Mouse (Mus musculus) megakaryocyte, embryonic 14.5 days (primary cell): ENCODE measurements around the gene Fbxw5. TPM values are rescaled to one million over a fixed set of nuclear protein-coding genes. Genes with fewer than 3 reads are reported as not detected.
"Not testable (repeated sequence)": the region's sequence is repeated elsewhere in the genome, so short reads cannot be mapped to it uniquely, and the experiment has no call there.

Source experiments
- H3K27me3 ChIP-seq: replicated peaks from 2 replicates; pipeline ENCODE3; 2012; ENCODE audit warnings: inconsistent platforms
- H3K36me3 ChIP-seq: replicated peaks from 2 replicates; pipeline ENCODE3; 2012; ENCODE audit warnings: low read length, inconsistent platforms, mixed read lengths
- H3K4me1 ChIP-seq: 2 replicates; pipeline ENCODE4 v1.6.1; 2012; ENCODE audit warnings: inconsistent platforms
- H3K4me3 ChIP-seq: replicated peaks from 2 replicates; pipeline ENCODE3; 2012; ENCODE audit warnings: moderate library complexity, mild to moderate bottlenecking, inconsistent platforms
- H3K9me3 ChIP-seq: 2 replicates; pipeline ENCODE4 v1.6.1; 2012; ENCODE audit warnings: inconsistent platforms
- FLI1 ChIP-seq: IDR thresholded peaks from 2 replicates; pipeline ENCODE4 v1.6.1; 2012; ENCODE audit warnings: low read length, inconsistent platforms, mixed read lengths
- GATA1 ChIP-seq: IDR thresholded peaks from 3 replicates; pipeline ENCODE4 v1.6.1; 2012; ENCODE audit warnings: mixed read lengths, low read length, inconsistent platforms, borderline replicate concordance
- polyA plus RNA-seq: library from polyadenylated mRNA; stranded (reverse); fragments of >175 nt; gene quantifications from 2 replicates; pipeline ENCODE4 v1.2.3, GENCODE M21; 2012; ENCODE audit warnings: low replicate concordance; ENCODE audit not compliant: insufficient read depth

Fbxw5 gene
- polyA plus RNA-seq, 1 experiment, result 46.2 TPM

- TF ChIP-seq GATA1 (no peak), FLI1 (no peak)
- H3K27me3 ChIP-seq, result no peaks in the 10 kb centered on the region
- no peaks in the 10 kb centered on the region for H3K9me3 ChIP-seq
- peaks cover 27% of the 10 kb centered on the region for H3K36me3 ChIP-seq
- H3K4me3 ChIP-seq, result peak within 1 kb of the TSS; percentile 98
- H3K4me1 ChIP-seq, result peaks cover 72% of the 10 kb centered on the region
These were observed 46.4 kb downstream of the Fbxw5 start, which contains the start of gene Traf2 for GRCm38 (mm10) chr2:25546811-25547491. TSS of gene Traf2 (minus strand) at chr2:25546940.

DNA sequence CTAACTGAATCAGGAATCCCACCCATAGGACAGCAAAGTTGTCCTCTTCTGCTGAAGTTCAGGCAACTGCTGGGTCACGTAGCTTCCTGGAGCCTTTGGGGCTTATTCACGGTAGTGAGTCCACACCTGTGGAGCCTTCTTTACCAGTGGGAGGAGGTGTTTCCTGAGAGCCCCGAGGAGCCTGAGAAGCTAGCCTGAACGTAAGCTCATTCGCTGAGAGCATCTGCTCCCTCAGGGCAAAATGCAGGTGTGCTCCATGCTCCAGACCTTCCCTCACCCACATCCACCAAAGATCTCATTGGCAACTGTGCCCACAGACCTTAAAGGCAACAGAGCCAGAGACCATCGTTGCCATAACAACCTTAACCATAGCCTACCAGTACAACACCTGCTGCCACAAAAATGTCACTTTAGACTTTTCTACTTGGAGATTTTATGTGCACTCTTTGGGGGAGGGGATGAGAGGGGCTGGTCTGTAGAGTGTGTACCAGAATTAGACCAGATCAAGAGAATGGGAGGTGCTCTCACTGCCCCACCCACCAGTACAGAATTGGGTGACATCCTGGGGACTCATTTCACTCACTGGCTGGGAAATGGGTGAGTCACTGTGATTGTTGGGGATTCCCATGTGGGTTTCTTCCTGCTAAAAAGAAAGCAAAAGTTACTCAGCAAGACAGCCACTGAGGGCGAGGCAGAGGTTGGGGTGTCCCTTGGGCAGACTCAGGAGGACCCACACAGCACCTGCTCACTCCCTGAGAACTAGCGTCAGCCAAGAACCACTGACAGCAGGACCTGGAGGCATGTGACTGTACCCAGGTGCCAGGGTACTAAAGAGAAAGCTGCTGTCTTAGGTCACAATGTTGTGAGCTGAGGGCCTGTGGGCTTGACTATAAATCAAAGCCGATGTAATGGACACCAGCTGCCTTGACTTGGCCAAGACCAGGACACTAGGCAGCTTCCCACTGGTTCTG, 48.8 kb downstream of the Fbxw5 start:
- H3K36me3 ChIP-seq, result peaks cover 10% of the 10 kb centered on the region
- no peaks in the 10 kb centered on the region for H3K27me3 ChIP-seq
- no peaks in the 10 kb centered on the region for H3K9me3 ChIP-seq
- H3K4me1 ChIP-seq, result peaks cover 69% of the 10 kb centered on the region
- H3K4me3 ChIP-seq, result peak overlapping the region; percentile 86
- no peak for TF ChIP-seq GATA1
- no peak for TF ChIP-seq FLI1

GRCm38 (mm10) chr2:25551186-25551585, 50.6 kb downstream of the Fbxw5 start:
- Histone ChIP-seq H3K27me3 (no peaks in the 10 kb centered on the region), H3K4me1 (peaks cover 52% of the 10 kb centered on the region), H3K4me3 (no peak overlapping the region), H3K9me3 (no peaks in the 10 kb centered on the region), H3K36me3 (no peaks in the 10 kb centered on the region)
- TF ChIP-seq FLI1, result no peak

DNA sequence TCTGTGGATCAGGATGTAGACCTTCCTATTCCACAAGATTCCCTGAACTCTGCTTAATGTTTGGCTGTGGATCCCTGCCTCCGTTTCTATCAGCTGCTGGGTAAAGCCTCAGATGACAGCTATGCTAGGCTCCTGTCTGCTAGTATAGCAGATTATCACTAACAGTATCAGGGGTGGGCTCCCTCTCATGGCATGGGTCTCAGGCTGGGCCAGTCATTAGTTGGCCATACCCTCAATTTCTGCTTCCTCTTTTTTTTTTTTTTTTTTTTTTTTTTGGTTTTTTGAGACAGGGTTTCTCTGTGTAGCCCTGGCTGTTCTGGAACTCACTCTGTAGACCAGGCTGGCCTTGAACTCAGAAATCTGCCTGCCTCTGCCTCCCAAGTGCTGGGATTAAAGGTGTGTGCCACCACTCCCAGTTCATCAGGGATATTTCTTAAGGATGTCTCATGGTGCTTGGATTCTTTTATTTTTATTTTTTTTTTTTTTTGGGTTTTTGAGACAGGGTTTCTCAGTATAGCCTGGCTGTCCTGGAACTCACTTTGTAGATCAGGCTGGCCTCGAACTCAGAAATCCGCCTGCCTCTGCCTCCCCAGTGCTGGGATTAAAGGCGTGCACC, 52.7 kb downstream of the Fbxw5 start:
- not testable (repeated sequence) for H3K36me3 ChIP-seq, H3K4me3 ChIP-seq, H3K27me3 ChIP-seq, H3K9me3 ChIP-seq
- peaks cover 55% of the 10 kb centered on the region for H3K4me1 ChIP-seq

Other genes with a start within 250 kb of the Fbxw5 start
- gene Tmem203, start 245.3 kb upstream of the Fbxw5 start, polyA plus RNA-seq, result 16.3 and 20.0 TPM in 2 replicates
- gene Tprn, start 238.1 kb upstream of the Fbxw5 start, polyA plus RNA-seq, result 11.9 and 12.9 TPM in 2 replicates
- 34.6 and 160 TPM in 2 replicates for gene Ssna1, start 228.3 kb upstream of the Fbxw5 start, polyA plus RNA-seq
- 3.1 and 14.8 TPM in 2 replicates for gene Anapc2, start 228.3 kb upstream of the Fbxw5 start, polyA plus RNA-seq
- gene Tmem210, start 212.6 kb upstream of the Fbxw5 start, polyA plus RNA-seq, result not detected in 2 replicates
- not detected in 2 replicates for gene Lrrc26, start 210.8 kb upstream of the Fbxw5 start, polyA plus RNA-seq
- not detected in 2 replicates for gene Grin1, start 181.6 kb upstream of the Fbxw5 start, polyA plus RNA-seq
- 4.4 and 13.9 TPM in 2 replicates for gene Man1b1, start 168.4 kb upstream of the Fbxw5 start, polyA plus RNA-seq
- gene Dpp7, start 144.4 kb upstream of the Fbxw5 start, polyA plus RNA-seq, result 4.3 and 4.4 TPM in 2 replicates
- gene Uap1l1, start 135.1 kb upstream of the Fbxw5 start, polyA plus RNA-seq, result 12.1 and 13.3 TPM in 2 replicates
- gene Sapcd2, start 128.4 kb upstream of the Fbxw5 start, polyA plus RNA-seq, result 26.7 and 29.9 TPM in 2 replicates
- gene Entpd2, start 104.9 kb upstream of the Fbxw5 start, polyA plus RNA-seq, result 1.3 TPM in 1 of 2 replicates, not detected in the other
- gene Npdc1, start 101.4 kb upstream of the Fbxw5 start, polyA plus RNA-seq, result 3.7 and 3.9 TPM in 2 replicates
- gene Fut7, start 77.5 kb upstream of the Fbxw5 start, polyA plus RNA-seq, result 4.3 TPM in 1 of 2 replicates, not detected in the other
- gene Abca2, start 72.0 kb upstream of the Fbxw5 start, polyA plus RNA-seq, result 13.1 and 24.3 TPM in 2 replicates
- gene Clic3, start 43.9 kb upstream of the Fbxw5 start, polyA plus RNA-seq, result not detected in 2 replicates
- gene Paxx, start 39.7 kb upstream of the Fbxw5 start, polyA plus RNA-seq, result 51.1 and 52.3 TPM in 2 replicates
- not detected in 2 replicates for gene Ptgds, start 30.7 kb upstream of the Fbxw5 start, polyA plus RNA-seq
- gene Lcn12, start 6.8 kb upstream of the Fbxw5 start, polyA plus RNA-seq, result not detected in 2 replicates
- 0.43 TPM in 1 of 2 replicates, not detected in the other for gene C8g, start 969 bp downstream of the Fbxw5 start, polyA plus RNA-seq
- 0.78 and 7.0 TPM in 2 replicates for gene Traf2, start 46.2 kb downstream of the Fbxw5 start, polyA plus RNA-seq
- gene Edf1, start 57.1 kb downstream of the Fbxw5 start, polyA plus RNA-seq, result 316 and 1,404 TPM in 2 replicates
- 0.75 TPM in 1 of 2 replicates, not detected in the other for gene Mamdc4, start 74.1 kb downstream of the Fbxw5 start, polyA plus RNA-seq
- 4.7 TPM in 1 of 2 replicates, not detected in the other for gene Phpt1, start 74.5 kb downstream of the Fbxw5 start, polyA plus RNA-seq
- gene Ajm1, start 81.0 kb downstream of the Fbxw5 start, polyA plus RNA-seq, result 0.44 and 0.85 TPM in 2 replicates
- gene Rabl6, start 107.8 kb downstream of the Fbxw5 start, polyA plus RNA-seq, result 36.6 and 58.2 TPM in 2 replicates
- 0.15 TPM in 1 of 2 replicates, not detected in the other for gene Ccdc183, start 116.9 kb downstream of the Fbxw5 start, polyA plus RNA-seq
- gene Tmem141, start 121.3 kb downstream of the Fbxw5 start, polyA plus RNA-seq, result 0.94 TPM in 1 of 2 replicates, not detected in the other
- 0.49 TPM in 1 of 2 replicates, not detected in the other for gene Fcna, start 127.3 kb downstream of the Fbxw5 start, polyA plus RNA-seq
- gene Lcn8, start 152.4 kb downstream of the Fbxw5 start, polyA plus RNA-seq, result not detected in 2 replicates
- gene Lcn5, start 157.2 kb downstream of the Fbxw5 start, polyA plus RNA-seq, result not detected in 2 replicates
- gene Lcn6, start 176.0 kb downstream of the Fbxw5 start, polyA plus RNA-seq, result not detected in 2 replicates
- not detected in 2 replicates for gene Lcn10, start 182.0 kb downstream of the Fbxw5 start, polyA plus RNA-seq
- not detected in 2 replicates for gene Obp2a, start 199.3 kb downstream of the Fbxw5 start, polyA plus RNA-seq
- gene Bmyc, start 206.0 kb downstream of the Fbxw5 start, polyA plus RNA-seq, result 55.7 and 68.2 TPM in 2 replicates
- gene Obp2b, start 236.3 kb downstream of the Fbxw5 start, polyA plus RNA-seq, result not detected in 2 replicates